Mouse (Mus musculus): ENCODE measurements at regions not wholly inside any gene's neighbourhood (a gene's known extent, or its start where the extent isn't known, plus 50 kb on each side); places are given as distances from the start of the nearest gene placed in this dataset.

DNA sequence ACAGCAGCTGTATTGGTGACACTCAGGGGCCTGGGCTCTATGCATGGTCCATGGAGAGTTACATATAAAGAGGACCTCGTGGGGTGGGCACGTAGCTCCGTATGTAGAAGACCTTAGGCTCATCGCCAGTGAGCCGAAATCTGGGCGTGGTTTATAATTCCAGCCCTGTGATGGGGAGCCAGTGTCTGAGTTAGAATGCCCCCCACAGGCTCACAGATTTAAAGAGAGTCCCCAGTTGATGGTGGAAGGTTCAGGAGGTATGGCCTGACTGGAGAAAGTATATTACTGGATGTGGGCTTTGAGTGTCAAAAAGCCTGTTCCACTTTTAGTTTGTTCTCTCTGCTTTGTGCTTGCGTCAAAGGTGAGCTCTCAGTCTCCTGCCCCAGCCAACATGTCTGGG lies 54.8 kb downstream of the 1700122O11Rik start:
- no peak for DNase-seq

DNA sequence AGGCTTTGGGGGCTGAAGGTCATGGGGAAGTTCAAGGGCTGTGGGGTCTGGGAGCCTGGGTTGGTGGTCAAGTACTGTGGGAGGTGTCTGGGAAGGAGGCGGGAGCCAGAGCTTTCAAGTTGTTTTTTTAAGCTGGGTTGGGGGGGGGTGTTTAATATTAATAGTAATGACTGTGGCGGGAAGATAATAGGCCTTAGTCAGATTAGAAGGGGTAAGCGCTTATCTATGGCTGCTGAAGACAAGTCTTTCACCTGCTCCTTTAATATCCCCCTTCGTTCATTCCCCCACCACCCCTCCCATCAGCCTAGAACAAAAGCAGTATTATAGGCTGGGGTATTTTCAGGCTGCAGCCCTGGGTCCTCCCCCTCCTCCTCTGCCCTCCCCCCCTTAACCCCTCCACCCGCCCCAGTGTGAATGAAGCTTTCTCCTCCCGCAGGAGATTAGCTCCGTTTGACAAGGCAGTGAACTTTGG lies 56.5 kb downstream of the 1700122O11Rik start:
- no peak for DNase-seq

DNA sequence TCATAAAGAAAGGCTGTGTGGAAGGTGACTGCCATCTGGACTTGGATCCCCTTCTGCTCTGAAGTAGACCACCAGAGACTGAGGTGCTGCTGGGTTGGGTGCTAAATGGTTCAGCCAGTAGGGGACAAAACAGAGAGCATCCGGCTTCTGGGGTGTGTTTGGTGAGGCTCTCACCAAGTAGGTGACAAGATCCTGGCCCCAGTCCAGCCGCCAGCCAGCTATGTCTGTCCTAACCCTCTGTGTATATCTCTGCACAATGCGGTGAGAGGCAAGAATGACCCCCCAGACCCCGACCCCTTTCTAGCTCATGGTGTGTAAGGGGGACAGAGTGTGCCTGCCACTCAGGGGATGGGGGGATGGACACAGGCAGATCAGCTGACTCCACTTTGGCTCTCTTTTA lies 54.8 kb upstream of the Foxp4 start:
- no peak for DNase-seq

DNA sequence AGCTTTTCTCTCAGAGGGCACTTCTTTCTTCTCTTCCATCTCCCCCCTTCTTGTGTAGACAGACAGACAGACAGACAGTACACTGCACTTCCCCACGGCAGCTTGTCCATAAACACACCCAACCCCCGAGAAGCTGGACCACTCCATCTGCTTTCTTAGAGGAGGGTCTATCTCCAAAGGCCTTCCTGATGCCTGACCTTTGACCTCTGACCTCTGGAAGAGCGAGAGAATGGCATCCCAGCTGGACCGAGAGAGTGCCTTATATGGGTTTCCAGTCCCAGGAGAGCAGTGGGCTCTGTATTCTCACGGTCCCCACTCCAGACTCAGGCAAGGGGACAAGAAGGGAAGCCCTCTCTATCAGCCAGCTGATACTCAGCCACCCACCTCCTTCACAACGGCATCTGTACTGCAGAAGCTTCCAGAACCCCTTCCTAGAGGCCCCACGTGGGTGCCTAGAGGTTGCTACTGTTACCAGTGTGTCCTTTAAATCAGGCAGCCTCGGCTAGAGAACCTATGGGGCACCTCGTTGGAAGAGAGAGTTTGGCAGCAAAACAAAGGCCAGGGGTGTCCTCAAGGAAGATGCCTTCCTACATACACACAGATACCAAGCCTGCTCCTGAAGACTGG lies 54.1 kb upstream of the Foxp4 start:
- DNase-seq = no peak

DNA sequence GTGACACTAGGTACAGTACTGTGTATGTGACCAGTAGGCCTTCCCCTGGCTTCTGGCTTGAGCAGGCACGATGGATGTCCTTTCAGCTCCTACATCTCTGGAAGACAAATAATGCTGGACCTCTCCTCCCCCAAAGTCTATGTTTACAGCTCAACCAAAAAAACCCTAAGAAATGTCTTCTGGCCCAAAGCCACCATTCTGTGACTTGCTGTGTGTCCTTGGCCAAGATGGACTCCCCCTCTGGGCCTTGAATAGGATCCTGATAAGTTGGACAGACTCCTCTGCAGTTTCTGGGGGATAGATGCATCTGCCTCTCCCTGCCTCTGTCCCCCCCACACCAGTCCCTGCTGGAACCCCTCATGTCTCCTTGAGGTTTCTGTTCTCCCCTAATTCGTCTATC lies 53.6 kb upstream of the Foxp4 start:
- DNase-seq = no peak

DNA sequence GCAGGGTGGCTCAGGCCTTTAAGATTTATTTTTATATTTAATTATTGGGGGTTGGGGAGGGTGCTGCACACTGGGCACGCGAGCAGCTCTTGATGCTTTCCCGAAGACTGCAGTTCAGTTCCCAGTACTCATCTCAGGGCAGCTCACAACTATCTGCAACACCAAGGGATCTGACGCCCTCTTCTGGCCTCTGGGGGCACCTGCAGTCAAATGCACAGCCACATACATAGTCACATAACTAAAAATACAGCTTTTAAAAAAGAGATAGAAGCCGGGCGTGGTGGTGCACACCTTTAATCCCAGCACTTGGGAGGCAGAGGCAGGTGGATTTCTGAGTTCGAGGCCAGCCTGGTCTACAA lies 52.5 kb upstream of the Foxp4 start:
- DNase-seq = no peak

DNA sequence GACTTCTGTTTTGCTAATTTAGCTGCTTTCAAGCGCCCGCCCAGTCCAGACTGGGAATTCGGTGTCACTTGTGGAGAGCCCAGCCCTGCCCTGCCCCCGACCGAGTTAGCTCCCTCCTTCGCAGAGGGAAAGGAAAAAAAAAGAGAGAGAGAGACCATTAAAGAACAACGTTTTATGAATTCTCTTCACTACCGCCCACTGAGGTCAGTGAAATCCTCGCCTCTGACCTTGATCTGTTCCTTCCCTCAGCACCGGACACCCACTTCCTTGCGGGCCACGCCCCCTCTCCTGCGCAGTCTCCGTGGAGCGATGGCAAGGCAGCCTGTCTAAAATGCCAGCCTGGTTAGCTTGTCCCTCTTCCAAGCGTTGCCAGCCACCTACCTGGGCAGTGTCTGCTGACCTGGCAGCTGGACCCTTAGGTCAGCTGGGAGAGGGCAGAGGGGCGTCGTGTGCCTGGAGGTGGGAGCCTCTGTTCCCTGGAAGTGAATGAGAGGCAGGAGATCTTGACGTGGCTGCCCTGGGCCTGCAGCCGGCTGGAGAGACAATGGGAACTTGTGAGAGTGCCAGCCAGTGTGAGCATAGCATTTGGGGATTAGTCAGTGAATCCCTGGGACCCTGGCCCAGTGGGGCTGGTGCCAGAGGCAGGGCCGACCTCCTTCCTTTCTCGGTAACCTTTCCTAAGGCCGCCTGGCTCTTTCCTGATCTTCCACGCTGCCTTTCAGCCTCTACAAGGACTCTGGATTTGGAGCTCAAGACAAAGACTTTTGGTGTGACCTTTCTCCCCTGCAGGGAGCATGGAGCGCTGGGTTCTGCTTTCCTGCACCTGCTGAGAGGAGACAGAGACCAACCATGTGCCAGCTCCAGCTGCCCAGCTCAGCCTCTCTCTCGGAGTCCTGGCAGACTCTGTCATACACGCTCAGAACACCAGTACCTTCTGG lies 51.9 kb upstream of the Foxp4 start:
- peak; percentile 37 for DNase-seq

DNA sequence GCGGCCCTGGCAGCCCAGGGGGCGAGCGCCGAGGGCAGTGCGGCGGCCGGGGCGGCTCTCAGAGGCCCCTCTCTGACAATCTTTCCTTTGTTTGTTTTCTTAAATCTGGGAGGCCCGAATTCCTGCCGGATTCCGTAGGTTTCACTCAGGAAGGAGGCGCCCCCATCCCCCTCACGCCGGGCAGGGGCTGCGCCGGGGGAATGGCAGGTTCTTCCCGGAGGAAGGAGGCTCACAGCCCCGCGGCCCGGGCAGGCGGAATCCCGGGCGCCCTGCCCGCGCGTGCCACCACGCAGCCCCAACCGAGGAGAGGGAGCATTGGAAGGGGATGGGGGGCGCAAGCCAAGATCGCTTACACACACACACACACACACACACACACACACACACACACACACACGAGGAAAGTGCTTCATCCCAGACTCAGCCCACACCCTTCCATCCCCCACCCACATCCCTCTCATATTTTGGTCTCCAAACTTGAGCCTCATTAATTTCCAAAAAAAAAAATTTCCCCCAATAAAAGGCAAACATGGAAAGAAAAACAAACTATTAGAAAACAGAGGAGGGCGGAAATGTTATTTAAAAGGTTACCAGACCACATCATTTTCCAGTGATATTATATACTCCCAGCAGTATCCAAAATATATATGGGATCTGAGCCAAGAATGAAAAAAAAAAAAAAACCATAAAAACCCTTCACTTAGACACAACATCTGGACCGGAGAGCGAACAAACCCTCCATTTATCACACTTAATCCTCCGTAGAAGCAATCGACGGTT lies 51.0 kb upstream of the Foxp4 start:
- no peak for DNase-seq

DNA sequence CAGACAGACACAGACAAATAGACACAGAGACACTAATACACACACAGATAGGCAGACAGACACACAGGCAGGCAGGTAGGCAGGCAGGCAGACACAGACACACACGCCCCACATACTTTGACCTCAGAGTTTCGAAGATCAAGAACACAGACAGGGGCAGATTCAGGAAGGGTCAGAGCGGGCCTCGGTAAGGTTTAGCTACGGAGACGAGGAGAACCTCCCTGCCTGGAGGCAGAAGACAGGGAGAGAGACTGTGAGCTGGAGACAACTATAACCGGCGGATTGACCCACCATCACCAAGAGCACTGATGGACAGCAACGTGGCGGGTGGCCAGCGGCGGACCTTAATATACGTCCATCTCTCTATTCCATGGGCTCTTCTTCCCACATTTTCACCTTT lies 50.1 kb upstream of the Foxp4 start:
- no peak for DNase-seq
